Mouse (Mus musculus) adrenal gland, postnatal 25 days (tissue): ENCODE measurements at regions not wholly inside any gene's neighbourhood (a gene's known extent, or its start where the extent isn't known, plus 50 kb on each side); places are given as distances from the start of the nearest gene placed in this dataset.

Source experiments
- DNase-seq: peaks from one replicate; pipeline ENCODE4 v3.0.0; 2021; ENCODE audit warnings: mixed read lengths

DNA sequence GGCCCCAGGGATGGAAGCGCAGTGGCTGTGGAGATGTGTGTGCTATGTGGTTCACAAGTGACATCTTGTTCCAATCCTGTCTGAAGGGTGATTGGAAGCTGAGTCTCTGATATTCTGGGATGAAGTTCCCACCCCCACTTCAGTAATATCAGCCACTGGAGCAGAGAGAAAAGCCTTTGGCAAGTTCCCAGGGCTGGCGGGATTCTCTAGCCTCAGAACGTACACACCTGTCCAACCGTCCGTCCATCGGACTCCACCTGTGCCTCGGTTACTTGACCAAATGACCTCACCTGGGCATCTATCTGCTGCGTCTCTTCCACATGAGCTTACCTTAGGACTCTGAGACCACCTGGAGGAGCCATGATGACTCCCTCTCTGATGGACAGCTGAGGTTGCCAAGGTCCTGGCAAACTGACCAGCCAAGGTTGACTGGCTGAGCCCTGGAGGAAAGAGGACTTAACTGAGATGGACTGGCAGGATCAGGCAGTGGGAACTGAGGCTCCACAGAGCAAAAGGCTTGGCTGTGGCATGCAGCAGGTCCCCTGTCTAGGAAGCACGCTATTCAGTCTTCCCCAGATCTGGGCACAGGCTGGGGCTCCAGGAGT, 152.5 kb upstream of the A530016L24Rik start:
- DNase-seq, result no peak

GRCm38 (mm10) chr12:112337443-112337842, 151.8 kb upstream of the A530016L24Rik start:
- no peak for DNase-seq

DNA sequence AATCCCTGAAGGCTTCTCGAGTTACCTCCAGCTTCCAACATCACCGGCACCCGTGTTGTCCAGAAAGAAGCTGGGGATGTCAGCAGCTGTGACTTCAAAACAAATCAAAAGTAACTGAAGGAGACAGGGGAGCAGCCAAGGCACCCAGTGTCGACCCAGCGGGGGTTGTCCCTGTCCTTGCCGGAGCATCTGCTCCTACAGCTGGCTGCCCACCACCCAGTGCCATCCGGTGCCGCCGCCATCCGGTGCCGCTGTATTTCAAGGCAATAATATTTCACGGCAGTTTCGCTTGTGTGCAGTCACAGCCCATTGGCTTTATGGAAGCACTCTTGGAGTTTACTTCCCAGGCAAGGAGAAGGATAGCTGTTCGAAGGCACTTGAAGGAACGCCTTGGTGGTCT, 150.3 kb upstream of the A530016L24Rik start:
- DNase-seq, result no peak

- DNase-seq, result no peak
These were observed 149.6 kb upstream of the A530016L24Rik start for GRCm38 (mm10) chr12:112339481-112340179.

- DNase-seq, result no peak
These were observed 149.0 kb upstream of the A530016L24Rik start for GRCm38 (mm10) chr12:112340248-112340647.

- DNase-seq, result no peak
These were observed 147.3 kb upstream of the A530016L24Rik start for GRCm38 (mm10) chr12:112341726-112342469.

DNA sequence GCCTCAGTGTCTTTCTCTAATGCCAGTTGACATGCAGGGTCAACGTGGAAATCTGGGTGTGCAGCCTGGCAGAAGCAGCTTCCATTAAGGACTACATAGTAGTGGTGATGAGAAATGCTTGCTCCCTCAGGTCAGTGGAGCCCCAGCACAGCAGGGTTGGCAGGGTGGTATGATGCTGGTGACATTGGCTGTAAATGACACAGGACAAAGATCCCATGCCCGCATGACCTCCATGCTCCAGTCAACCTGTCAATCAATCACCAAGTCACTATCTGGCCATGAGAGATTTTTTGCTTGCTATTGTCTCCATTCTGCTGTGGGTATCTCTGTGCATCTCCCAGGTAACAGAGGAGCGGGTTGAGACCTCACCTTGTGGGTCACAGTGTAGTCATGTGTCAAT, 146.2 kb upstream of the A530016L24Rik start:
- no peak for DNase-seq

- DNase-seq, result no peak
These were observed 145.0 kb upstream of the A530016L24Rik start for GRCm38 (mm10) chr12:112344285-112344684.

DNA sequence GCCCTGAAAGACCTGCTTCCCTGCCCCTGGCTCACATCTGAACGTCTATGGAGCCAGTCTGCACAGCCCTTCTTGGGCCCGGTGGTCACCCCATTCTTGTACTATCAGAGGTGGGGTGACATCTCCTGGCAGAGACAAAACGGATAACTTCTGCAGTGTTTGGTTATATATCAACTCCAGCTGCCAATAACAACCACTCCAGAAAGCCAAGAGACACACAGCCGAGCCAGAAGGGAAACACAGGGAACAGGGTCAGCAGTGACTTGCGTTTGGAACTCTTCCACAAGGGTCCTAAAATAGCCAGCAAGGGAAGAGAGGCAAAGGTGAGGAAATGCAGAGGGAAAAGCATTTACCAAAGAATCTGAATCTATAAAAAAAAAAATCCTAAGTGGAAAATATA, 143.5 kb upstream of the A530016L24Rik start:
- DNase-seq, result no peak

DNA sequence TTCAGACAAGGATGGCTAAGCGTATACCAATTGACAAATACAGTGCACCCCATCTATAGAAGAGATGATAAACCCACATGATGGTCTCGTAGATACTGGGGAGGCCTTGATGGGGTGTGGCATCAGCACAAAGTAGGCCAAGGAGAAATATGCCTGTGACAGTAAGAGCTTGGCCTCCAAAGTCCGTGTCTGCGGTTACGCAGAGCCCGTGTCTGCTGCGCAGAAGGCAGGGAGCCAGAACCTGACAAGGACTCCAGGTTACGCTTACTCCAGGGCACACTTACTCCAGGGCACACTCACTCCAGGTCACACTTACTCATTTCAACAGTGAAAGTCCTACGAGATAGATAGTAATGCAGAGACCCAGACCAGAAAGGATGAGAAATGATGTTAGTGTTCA, 141.1 kb upstream of the A530016L24Rik start:
- DNase-seq, result no peak

GRCm38 (mm10) chr12:112349676-112350318, 139.5 kb upstream of the A530016L24Rik start:
- no peak for DNase-seq

DNA sequence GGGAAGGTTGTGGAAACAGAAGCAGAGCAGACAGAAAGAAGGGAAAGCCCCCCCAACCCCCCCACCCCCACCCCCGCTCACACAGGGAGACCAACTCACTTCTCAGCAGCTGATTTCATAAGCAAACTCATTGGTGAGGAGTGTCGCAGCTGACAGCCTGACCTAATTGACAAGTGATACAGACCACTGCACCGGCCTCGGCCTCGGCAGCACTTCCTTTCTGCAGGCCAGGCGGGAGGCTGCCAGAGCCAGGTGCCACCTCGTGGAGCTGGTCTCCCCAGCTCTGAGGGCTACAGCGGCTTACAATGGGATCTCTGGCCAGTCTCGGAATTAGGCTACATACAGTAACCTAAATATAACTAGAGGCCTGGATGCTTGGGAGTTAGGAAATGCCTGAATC, 138.5 kb upstream of the A530016L24Rik start:
- DNase-seq, result no peak

- no peak for DNase-seq
These were observed 125.9 kb upstream of the A530016L24Rik start for GRCm38 (mm10) chr12:112363349-112363748.

DNA sequence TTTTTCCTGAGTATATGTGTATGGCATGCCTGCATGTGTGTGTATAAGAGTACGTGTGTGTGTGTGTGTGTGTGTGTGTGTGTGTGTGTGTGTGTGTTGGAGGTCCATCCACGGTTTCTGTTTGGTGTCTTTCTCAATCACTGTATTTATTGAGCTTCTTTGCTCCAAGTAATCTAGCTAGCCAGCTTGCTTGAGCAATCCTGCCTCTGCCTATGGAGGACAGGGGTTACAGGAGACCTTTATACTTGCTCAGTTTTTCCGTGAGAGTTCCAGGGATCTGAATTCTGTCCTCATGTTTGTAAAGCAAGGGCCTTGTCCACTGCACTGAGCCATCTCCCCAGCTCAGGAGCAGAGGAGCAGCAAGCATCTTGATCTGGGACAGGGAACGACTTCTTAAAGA, 122.0 kb upstream of the A530016L24Rik start:
- no peak for DNase-seq

GRCm38 (mm10) chr12:112368112-112368511, 121.1 kb upstream of the A530016L24Rik start:
- DNase-seq, result no peak

GRCm38 (mm10) chr12:112369581-112370371, 119.5 kb upstream of the A530016L24Rik start:
- peak; percentile 23 for DNase-seq

- DNase-seq, result no peak
These were observed 116.8 kb upstream of the A530016L24Rik start for GRCm38 (mm10) chr12:112372234-112373050.

DNA sequence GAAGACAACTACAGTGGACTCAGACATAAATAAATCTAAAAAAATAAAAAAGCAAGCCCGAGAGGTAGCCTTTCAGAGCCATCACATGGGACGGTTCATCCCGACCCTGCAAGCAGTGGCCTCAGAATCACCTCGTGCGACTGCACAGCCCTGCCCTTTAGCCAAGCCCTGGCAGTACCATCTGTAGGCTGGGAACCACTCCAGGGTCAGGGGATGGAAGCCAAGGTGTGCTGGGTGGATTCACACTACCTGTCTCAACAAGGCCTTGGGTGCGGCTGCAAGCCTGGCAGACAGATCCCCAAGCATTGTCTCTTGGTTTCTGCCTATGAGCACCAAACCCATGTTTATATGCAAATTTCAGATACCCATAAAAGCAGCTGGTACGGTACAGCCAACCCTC, 115.3 kb upstream of the A530016L24Rik start:
- no peak for DNase-seq

GRCm38 (mm10) chr12:112376236-112376635, 113.0 kb upstream of the A530016L24Rik start:
- DNase-seq, result no peak

DNA sequence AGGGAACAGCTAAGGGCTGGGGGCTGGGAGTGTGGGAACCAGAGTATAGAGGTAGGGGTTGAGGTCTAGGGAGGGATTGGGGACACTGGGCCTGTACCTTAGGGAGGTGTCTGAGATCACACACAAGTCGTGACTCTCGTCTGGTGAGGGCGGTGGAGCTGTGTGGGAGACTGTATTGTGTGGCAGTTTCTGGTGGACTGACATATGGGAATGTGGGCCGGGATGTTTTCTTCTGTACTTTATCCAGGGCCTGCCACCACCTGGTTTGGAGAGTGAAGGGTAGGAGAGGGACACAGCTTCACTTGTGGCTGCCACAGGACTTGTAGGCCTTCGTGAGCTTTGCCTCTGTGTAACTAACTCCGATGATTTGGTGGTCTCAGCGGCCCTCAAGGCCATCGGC, 112.5 kb upstream of the A530016L24Rik start:
- DNase-seq, result no peak
